ENCODE assay signal across 14 mouse cellular contexts in the genomic region with DNA sequence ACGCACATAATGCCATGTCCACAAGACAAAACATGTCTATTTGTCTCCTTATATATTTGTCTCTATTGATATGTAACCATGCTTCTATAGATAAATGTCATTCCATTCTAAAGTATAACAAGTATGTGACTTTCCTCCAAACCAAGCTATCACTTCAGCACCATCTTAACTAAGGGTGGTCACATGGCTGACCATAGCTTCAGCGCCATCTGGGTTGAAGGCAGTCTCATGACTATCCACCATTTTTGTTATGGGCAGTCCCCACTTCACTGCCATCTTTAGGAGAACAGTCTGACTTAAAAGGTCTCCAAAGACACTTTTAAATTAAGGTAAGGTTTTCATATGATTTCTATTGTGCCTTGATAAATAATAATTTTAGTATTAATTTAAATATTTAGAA.
DNase-seq lines count a peak whose midpoint lies in the region.
"Had no signal": no experiment of that assay in that cellular context is flagged by ENCODE, and none has a peak within 500 bp of the region (broad histone marks: within the 10 kb centered on the region; RNA-seq: fewer than 3 reads in every experiment).

No protein-coding gene starts in this region.

- DNase-seq in ES-CJ7 (ENCODE audit: low read depth, low spot score) (peak; percentile 45), R1 (ENCODE audit: low read depth, low spot score) (peak; percentile 22)
- DNase-seq in adrenal gland, adult (ENCODE audit: inconsistent age in 2 of 2, low spot score in 1 of 2): no peak
- no peak for DNase-seq in B cell, adult 2 months
- DNase-seq in gastrocnemius, postnatal 25 days: no peak
- DNase-seq: adrenal gland, adult 8-10 months; adrenal gland, postnatal 14 days; adrenal gland, postnatal 36 days; cerebellum, adult 11-12 months; cerebellum, adult 2 months; cerebellum, adult 9-10 months; cerebellum, postnatal 10 days; cerebellum, postnatal 25 days; forebrain, postnatal 0 days had no signal

Comparison
In these comparisons a context has a peak if more than half of its experiments do, and no peak if none do; other contexts are left out.
1. DNase-seq: peak in ES-CJ7 (single experiment) and R1 (single experiment); none in adrenal gland, adult (0 of 2), B cell, adult 2 months (0 of 2) and gastrocnemius, postnatal 25 days (single experiment).